Mouse (Mus musculus) midbrain, embryonic 14.5 days (tissue): Measurements from ENCODE around the gene Mecom. TPM values are rescaled to one million over a fixed set of nuclear protein-coding genes. Genes with fewer than 3 reads are reported as not detected.

Experiments
- ATAC-seq: fragments of 200-750 bp; cut with Nextera tagmentation; 2 replicates; pipeline ENCODE4 v1.8.0; 2017; ENCODE audit warnings: moderate number of reproducible peaks, moderate library complexity; ENCODE audit not compliant: low FRiP score, low TSS enrichment
- DNase-seq: peaks from one replicate; pipeline ENCODE4 v3.0.0-alpha.2; 2015
- H3K27ac ChIP-seq: fragments of 300-500 bp; sonication (generic); replicated peaks from 2 replicates; pipeline ENCODE4 v1.5.1; 2014; ENCODE audit warnings: mild to moderate bottlenecking, low read depth, low read length, moderate library complexity
- H3K27me3 ChIP-seq: fragments of 300-500 bp; sonication (generic); 2 replicates; pipeline ENCODE4 v1.6.1; 2014; ENCODE audit warnings: low read length, control low read depth, mixed read lengths; ENCODE audit not compliant: control insufficient read depth, insufficient read depth
- H3K36me3 ChIP-seq: fragments of 300-500 bp; sonication (generic); 2 replicates; pipeline ENCODE4 v1.6.1; 2014; ENCODE audit warnings: low read length, control low read depth; ENCODE audit not compliant: control insufficient read depth, insufficient read depth
- H3K4me1 ChIP-seq: fragments of 300-500 bp; sonication (generic); 2 replicates; pipeline ENCODE4 v1.6.1; 2014; ENCODE audit warnings: mild to moderate bottlenecking, antibody characterized with exemption, low read length, control low read depth; ENCODE audit not compliant: control insufficient read depth, insufficient read depth
- H3K4me2 ChIP-seq: fragments of 300-500 bp; sonication (generic); 2 replicates; pipeline ENCODE4 v1.6.1; 2014; ENCODE audit warnings: mild to moderate bottlenecking, low read length, moderate library complexity
- H3K4me3 ChIP-seq: fragments of 300-500 bp; sonication (generic); replicated peaks from 2 replicates; pipeline ENCODE4 v1.5.1; 2014; ENCODE audit warnings: low read depth, low read length
- H3K9ac ChIP-seq: fragments of 300-500 bp; sonication (generic); replicated peaks from 2 replicates; pipeline ENCODE4 v1.6.1; 2014; ENCODE audit warnings: mild to moderate bottlenecking, low read length, moderate library complexity
- H3K9me3 ChIP-seq: fragments of 300-500 bp; sonication (generic); 2 replicates; pipeline ENCODE4 v1.6.1; 2016; ENCODE audit warnings: low read length, control low read depth, mixed read lengths; ENCODE audit not compliant: control insufficient read depth
- WGBS: fragments of 180-500 bp; shearing (Covaris S2); extraction: QIAGEN DNeasy Blood & Tissue Kit; methylation state at CpG from one replicate; pipeline ENCODE4 v1.1.7; 2014; 5-methylcytosine and 5-hydroxymethylcytosine counted together
- polyA plus RNA-seq: library from polyadenylated mRNA; unstranded; fragments of >200 nt; fragmentation: Nextera tagmentation; extraction: Ambion mirVana; gene quantifications from 2 replicates; pipeline ENCODE4 v1.2.1, GENCODE M21; 2014

Gene Mecom
- polyA plus RNA-seq, 1 experiment from 2014 or later, result 10.1 TPM

DNA sequence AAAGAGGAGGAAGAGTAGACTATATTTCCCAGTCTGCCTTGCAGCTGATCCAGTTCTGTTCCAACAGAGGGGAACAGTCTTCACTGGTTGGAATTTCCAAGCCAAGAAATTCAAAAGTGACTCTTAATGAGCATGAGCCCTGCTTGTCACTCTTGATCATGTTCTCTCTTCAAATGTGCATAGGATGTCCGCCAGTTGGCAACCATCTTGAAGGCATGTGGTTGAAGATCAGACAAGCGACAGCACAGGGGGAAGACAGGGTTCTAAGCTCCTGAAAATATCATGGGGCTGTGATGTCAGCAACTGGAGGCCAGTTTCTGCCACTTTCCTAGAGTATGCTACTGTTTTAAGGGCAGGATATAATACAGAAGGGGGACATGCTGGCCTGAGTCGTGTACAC lies 414.8 kb downstream of the Mecom start:
- Histone ChIP-seq H3K27ac (no peak overlapping the region), H3K4me2 (no peak overlapping the region), H3K9ac (no peak overlapping the region), H3K9me3 (no peaks in the 10 kb centered on the region), H3K36me3 (no peaks in the 10 kb centered on the region), H3K4me1 (no peaks in the 10 kb centered on the region), H3K4me3 (no peak overlapping the region), H3K27me3 (no peaks in the 10 kb centered on the region)
- ATAC-seq (no peak), DNase-seq (no peak)
- WGBS, result 84% methylated on average over 3 of the region's 3 CpGs

GRCm38 (mm10) chr3:30132370-30132769 lies 415.4 kb downstream of the Mecom start:
- Histone ChIP-seq H3K27me3 (no peaks in the 10 kb centered on the region), H3K4me1 (no peaks in the 10 kb centered on the region), H3K9me3 (no peaks in the 10 kb centered on the region), H3K4me3 (no peak overlapping the region), H3K9ac (no peak overlapping the region), H3K36me3 (no peaks in the 10 kb centered on the region), H3K4me2 (no peak overlapping the region), H3K27ac (no peak overlapping the region)
- WGBS, result 82% methylated on average over 2 of the region's 2 CpGs
- no peak for DNase-seq
- ATAC-seq, result no peak

- Histone ChIP-seq H3K9me3 (no peaks in the 10 kb centered on the region), H3K9ac (no peak overlapping the region), H3K27ac (no peak overlapping the region), H3K4me1 (no peaks in the 10 kb centered on the region), H3K4me3 (no peak overlapping the region), H3K4me2 (no peak overlapping the region), H3K27me3 (no peaks in the 10 kb centered on the region), H3K36me3 (no peaks in the 10 kb centered on the region)
- ATAC-seq, result no peak
- DNase-seq, result no peak
- WGBS, result 56% methylated on average over 4 of the region's 4 CpGs
Measured at GRCm38 (mm10) chr3:30130495-30130894, 417.3 kb downstream of the Mecom start.

- H3K27ac ChIP-seq, result no peak overlapping the region
- H3K4me1 ChIP-seq, result no peaks in the 10 kb centered on the region
- no peaks in the 10 kb centered on the region for H3K9me3 ChIP-seq
- 92% methylated on average over 3 of the region's 3 CpGs for WGBS
- H3K4me3 ChIP-seq, result no peak overlapping the region
- H3K9ac ChIP-seq, result no peak overlapping the region
- no peak overlapping the region for H3K4me2 ChIP-seq
- H3K27me3 ChIP-seq, result no peaks in the 10 kb centered on the region
- no peak for ATAC-seq
- DNase-seq, result no peak
- no peaks in the 10 kb centered on the region for H3K36me3 ChIP-seq
Measured at GRCm38 (mm10) chr3:30122618-30123017, 425.2 kb downstream of the Mecom start.

GRCm38 (mm10) chr3:30120790-30121512 lies 426.9 kb downstream of the Mecom start:
- DNase-seq (no peak), ATAC-seq (no peak)
- Histone ChIP-seq H3K4me3 (no peak overlapping the region), H3K36me3 (no peaks in the 10 kb centered on the region), H3K9ac (no peak overlapping the region), H3K27me3 (no peaks in the 10 kb centered on the region), H3K9me3 (no peaks in the 10 kb centered on the region), H3K4me2 (no peak overlapping the region), H3K27ac (no peak overlapping the region), H3K4me1 (no peaks in the 10 kb centered on the region)
- 93% methylated on average over 8 of the region's 8 CpGs for WGBS

DNA sequence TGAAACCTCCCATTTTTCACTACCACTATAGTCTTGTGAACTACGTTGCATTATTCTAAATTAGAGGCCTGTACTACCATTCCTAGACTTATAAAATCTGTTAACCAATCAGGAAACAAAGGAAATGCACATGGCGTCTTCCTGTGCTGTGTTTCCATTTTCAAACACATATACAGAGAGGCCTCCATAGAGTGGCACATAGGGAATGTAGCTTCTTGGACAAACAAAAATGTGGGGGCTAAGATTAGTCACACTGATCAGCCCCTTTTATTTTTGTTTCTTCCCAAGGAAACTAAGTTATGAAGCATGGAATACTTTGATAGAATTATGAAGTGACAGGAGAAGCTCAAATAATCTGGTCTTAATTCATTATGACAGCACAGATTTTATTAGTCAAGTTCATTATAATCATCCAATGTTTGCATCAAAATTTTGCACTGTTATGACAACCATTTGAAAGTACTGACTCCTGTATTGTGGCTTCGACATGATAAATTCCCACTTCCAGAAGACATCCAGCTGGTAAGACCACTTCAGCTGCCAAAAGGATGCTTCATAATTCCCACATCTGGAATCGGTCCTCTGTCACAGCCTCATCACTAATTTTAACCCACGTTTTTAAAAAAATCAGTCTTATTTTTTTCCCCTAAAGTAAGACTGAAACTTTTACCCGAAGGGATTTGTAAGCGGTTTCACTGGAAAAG lies 429.1 kb downstream of the Mecom start:
- WGBS, result 90% methylated on average over 7 of the region's 7 CpGs
- no peaks in the 10 kb centered on the region for H3K36me3 ChIP-seq
- no peak overlapping the region for H3K4me3 ChIP-seq
- ATAC-seq (no peak), DNase-seq (no peak)
- H3K4me2 ChIP-seq, result no peak overlapping the region
- H3K9me3 ChIP-seq, result no peaks in the 10 kb centered on the region
- H3K27ac ChIP-seq, result no peak overlapping the region
- H3K4me1 ChIP-seq, result no peaks in the 10 kb centered on the region
- H3K9ac ChIP-seq, result no peak overlapping the region
- H3K27me3 ChIP-seq, result no peaks in the 10 kb centered on the region

DNA sequence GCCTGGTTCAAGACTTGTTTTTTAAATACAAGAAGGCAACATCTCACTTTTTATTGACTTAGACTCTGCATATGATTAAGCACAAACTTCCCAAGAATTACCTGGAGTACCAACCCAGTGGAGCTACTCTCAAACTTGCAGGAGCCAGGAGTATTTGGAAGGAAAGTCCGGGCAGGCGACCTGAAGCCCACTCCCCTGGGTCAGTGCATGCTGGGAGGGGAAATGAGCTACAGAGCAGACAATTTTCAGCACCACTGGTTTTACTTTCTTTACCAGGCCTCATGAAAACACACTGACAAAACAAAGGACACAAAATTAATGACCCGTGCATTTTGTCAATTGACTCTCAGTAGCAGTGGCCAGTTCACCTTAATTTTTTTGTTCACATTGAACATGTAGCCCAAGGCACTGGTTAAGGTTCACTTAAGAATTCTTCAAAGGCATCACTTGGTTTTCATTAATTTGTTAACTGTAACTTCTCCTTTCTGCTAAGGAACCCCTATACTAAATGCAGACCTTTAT lies 434.5 kb downstream of the Mecom start:
- Histone ChIP-seq H3K27ac (no peak overlapping the region), H3K36me3 (no peaks in the 10 kb centered on the region), H3K27me3 (no peaks in the 10 kb centered on the region), H3K4me1 (no peaks in the 10 kb centered on the region), H3K9ac (no peak overlapping the region), H3K4me2 (no peak overlapping the region), H3K4me3 (no peak overlapping the region), H3K9me3 (no peaks in the 10 kb centered on the region)
- DNase-seq (no peak), ATAC-seq (no peak)
- 31% methylated on average over 3 of the region's 3 CpGs for WGBS

DNA sequence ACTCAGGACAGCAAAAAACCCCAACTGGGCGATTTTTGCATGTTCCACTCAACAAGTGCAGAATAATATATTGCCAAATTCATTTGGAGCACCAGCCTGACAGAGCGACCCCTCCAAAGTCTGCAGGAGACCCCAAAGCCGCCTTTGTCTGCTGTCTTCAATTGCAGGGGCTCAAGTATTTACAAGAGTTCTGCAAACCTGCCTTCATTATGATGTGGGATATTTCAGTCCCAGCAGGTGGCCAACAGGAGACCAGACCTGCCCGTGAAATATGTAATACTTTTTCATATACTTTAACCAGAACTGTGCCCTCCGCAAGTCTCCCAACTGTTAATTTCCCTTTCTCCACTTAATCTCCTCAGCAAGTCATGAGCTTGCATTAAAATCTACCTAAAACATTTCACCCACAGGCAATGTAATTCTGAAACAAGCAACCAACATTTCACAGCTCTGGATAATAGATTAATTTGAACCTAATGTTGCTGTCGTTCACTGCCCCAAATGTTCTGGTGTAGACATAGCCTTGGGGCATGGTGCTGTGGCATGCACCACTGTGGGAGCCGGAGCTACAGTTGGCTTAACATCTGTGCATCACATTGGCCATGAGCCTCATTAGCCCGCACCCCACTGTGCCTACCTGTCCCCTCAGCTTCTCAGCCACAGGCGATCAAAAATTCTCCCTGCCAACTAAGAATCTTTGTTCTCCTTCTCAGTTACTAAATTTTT lies 439.7 kb downstream of the Mecom start:
- ATAC-seq (no peak), DNase-seq (peak; percentile 4)
- H3K9ac ChIP-seq, result no peak overlapping the region
- no peak overlapping the region for H3K27ac ChIP-seq
- H3K36me3 ChIP-seq, result no peaks in the 10 kb centered on the region
- H3K4me2 ChIP-seq, result no peak overlapping the region
- H3K4me3 ChIP-seq, result no peak overlapping the region
- no peaks in the 10 kb centered on the region for H3K4me1 ChIP-seq
- no peaks in the 10 kb centered on the region for H3K27me3 ChIP-seq
- H3K9me3 ChIP-seq, result no peaks in the 10 kb centered on the region
- WGBS, result 69% methylated on average over 9 of the region's 9 CpGs
